Mouse (Mus musculus) large intestine, adult 2 months (tissue): ENCODE results near the gene 4930507D05Rik. TPM values are rescaled to one million over a fixed set of nuclear protein-coding genes. Genes with fewer than 3 reads are reported as not detected.
"Not testable (repeated sequence)": the region's sequence is repeated elsewhere in the genome, so short reads cannot be mapped to it uniquely, and the experiment has no call there.

Experiments
- DNase-seq: peaks from one replicate; pipeline ENCODE4 v3.0.0-alpha.2; 2012; ENCODE audit warnings: low read depth, low spot score
- WGBS: fragments of 180-500 bp; shearing (Covaris S2); methylation state at CpG from one replicate; pipeline ENCODE4 v1.1.7; 2018; 5-methylcytosine and 5-hydroxymethylcytosine counted together
- polyA plus RNA-seq: library from polyadenylated mRNA; depleted of rRNA; stranded (reverse); fragments of >200 nt; gene quantifications from 2 replicates; pipeline ENCODE4 v1.2.3, GENCODE M21; 2012; rRNA removed

Gene 4930507D05Rik
- polyA plus RNA-seq, result 0.06 TPM in 1 of 2 replicates, not detected in the other

DNA sequence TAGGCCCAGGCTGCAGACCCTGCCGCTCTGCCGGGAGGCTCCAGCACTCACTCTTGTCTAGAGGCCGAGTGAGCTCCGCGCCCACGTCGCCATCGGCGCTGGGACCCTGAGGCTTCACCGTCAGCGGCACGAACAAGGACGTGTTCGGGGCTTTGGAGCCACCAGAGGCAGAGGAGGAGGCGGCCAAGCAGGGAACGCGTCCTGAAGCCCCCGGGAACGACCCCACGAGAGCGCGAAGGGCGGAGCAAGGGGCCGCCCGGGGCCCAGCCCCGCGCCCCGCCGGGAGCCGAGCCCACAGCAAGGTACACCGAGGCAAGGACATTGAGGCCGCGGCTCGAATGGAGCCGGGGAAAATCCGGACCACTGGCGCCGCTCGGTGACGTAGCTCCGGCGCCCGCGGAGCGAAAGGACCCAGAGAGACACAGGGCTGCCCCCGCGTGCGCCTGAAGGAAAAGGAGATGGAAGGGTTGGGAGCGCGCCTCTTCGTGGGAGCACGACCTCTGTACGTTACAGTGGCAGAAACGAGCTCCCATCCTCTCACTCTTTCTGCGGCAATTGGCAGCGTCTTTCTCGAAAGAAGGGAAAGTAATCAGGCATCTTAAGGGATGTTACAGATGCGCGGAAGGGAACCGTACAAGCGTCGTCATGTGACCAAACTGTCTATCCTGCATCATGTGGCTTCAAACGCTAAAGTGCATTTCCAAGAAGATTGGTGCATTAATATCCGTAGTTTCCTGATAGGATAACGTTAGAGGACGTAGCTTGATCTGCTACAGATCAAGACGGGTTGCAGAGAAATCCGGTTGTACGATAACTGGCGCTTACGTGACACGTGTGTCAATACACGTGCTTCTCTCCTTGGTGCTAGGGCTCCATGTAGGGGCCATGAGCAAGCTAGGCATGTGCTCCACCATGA lies at the start of gene 4930507D05Rik, which contains the start of gene Supv3l1:
Gene 4930507D05Rik, plus strand, starts transcription at position 126 of the 916 bp plus-strand sequence.
Gene Supv3l1, minus strand, starts transcription at position 375 of the 916 bp plus-strand sequence.
- peak; percentile 66 for DNase-seq
- WGBS, result under 1% methylated on average over 73 of the region's 73 CpGs

DNA sequence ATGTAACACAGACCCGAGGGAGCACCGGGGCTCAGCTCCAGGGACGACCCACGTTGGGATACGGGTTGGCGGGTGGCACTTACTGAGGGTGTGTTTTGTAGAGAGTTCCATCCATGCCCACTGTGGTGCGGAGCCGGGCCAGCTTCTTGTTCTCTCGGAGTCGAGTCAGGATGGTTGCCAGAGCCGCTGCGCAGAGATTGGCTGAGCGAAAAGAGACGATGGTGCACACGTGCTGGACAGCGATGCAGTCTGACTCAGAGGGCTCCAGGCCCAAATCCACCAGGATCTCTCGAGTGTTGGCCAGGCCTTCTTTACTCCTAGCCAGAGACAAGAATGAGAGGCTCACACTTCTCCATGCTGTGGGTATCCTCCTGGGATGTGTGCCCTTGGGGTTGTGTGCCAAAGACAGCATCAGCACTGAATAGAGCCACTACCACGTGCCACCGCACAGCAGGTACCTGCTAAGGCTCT lies 47.6 kb upstream of the 4930507D05Rik start:
- WGBS, result 74% methylated on average over 19 of the region's 19 CpGs
- DNase-seq, result no peak

DNA sequence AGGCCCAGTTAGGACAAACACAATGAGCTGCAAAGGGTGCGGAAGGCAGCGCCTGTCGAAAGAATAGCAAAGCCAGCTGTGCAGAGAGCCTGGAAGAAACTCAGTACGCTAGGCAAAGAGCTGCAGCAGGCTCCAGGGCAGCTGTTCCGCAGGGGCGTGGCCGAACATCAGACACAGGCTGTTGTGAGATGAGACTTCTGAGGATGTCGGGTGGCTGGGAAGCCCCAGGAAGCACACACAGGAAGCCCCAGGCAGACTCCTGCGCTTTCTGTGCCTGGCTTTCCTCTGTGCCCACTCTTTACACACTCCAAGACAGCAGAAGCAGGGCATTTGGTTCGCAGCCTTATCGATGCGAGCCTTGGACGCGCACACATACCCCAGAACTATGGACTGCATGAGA lies 44.4 kb upstream of the 4930507D05Rik start:
- WGBS, result 60% methylated on average over 14 of the region's 14 CpGs

GRCm38 (mm10) chr10:62410943-62411342 lies 38.3 kb upstream of the 4930507D05Rik start:
- 7% methylated on average over 5 of the region's 5 CpGs for WGBS
- DNase-seq, result no peak

More for the DNA sequence above, 44.4 kb upstream of the 4930507D05Rik start:
- DNase-seq, result no peak

- no peak for DNase-seq
- WGBS, result 77% methylated on average over 19 of the region's 19 CpGs
Observed at GRCm38 (mm10) chr10:62411431-62412410, 37.6 kb upstream of the 4930507D05Rik start.

DNA sequence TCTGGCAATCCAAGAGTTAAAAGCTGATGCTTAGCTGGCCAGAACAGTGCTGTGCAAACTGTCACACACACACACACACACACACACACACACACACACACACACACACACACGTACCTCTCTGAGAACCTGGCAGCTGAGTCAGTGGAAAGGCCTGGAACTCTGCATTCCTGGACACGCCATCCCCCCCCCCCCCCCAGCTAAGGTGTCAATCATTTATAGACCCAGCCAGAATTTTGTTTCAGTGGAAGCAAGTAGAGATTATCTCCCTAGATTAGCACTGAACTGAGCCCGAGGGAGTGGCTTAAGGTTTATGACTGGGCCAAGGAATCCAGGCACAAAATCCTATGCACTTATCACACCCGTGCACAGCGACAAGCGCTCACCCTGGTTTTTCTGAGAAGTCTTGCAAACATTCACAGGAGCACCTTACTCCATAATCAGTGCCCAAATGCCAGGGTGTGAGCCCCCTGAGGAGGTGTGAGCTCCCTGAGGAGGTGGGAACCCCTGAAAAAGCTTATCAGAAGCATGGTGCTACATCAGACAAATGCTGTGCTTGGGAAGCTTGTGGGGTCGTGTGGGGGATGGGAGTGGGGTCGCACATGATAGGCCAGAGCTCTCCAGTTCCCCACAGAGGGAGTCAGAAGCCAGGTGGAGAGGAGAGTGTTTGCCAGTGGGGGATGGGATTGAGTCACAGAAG lies 36.2 kb upstream of the 4930507D05Rik start:
- no peak for DNase-seq
- WGBS, result 14% methylated on average over 8 of the region's 8 CpGs

DNA sequence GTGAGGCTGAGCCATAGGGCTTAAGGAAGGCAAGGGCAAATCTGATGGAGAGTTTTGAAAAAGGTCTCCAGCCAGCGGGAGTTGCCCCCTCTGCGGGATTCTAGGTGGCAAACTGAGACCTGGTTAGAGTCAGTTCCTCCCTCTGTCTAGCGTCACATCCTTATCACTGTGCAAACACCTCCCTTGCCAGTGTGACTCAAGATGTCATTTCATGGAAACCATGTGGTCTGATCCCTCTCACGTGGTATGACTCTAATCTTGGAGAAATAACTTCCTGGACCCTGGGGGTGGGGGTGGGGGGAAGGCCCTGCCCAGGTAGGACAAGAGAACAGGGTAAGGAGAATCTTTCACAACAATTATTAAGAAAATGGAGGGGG lies 35.7 kb upstream of the 4930507D05Rik start:
- WGBS, result 12% methylated on average over 4 of the region's 4 CpGs
- peak; percentile 66 for DNase-seq

- DNase-seq, result no peak
- 80% methylated on average over 7 of the region's 7 CpGs for WGBS
Observed at GRCm38 (mm10) chr10:62418831-62419356, 30.4 kb upstream of the 4930507D05Rik start.

DNA sequence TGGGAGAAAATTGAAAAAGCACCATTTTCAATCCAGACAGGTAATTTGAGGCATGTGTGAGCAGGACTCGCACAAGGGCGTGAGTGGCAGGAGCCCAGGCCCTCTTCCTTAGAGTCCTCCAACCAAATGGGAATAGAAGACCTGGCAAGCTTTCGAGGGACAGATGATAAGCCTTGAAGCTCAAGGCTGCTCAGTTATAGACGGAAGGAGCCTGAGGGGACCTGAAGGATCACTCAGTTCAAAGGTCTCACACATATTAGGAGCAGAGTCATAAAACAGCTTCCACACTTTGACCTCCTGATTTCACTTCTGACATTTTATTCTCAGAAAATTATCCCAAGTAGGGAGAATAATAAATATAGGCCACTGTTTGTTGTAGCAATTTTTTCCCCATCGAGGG lies 29.9 kb upstream of the 4930507D05Rik start:
- WGBS, result 47% methylated on average over 5 of the region's 5 CpGs
- DNase-seq, result no peak

DNA sequence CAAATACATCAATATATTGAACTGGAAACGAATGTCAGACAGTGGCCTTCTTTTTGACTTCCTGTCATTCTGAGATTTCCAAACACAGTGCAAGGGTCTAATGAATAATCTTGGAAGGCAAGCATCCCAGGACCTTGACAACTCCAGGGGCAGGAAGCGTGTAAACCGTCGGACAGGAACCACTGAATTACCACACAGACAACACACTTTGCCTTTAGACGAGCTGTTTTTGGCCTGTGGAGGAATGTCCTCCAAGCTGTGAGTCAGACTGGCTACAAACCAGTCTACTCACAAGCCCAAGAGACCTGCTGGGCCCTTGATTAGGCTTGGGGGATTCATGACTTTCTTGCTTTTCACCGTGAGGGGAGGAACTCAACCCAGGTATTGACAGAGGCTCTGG lies 28.9 kb upstream of the 4930507D05Rik start:
- DNase-seq, result no peak
- 56% methylated on average over 6 of the region's 6 CpGs for WGBS

DNA sequence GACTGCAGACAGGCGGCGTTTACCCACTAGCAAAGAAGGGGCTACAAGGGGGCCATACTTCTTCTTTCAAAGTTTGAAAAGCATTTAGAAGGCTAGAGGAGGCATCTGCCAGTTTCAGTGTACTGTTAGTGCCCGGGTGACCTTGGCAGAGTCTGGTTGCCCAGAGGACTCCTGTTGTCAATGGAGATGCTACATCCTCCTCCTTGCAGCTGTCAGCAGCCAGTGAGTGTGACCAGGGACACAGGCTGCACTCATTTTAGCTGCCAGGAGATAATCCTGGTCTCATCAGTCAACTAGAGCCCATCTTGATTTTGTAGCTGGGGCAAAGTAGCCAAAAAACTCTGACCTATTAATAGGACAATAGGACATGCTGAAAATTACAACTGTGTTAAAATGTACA lies 28.2 kb upstream of the 4930507D05Rik start:
- 93% methylated on average over 3 of the region's 3 CpGs for WGBS
- DNase-seq, result no peak

DNA sequence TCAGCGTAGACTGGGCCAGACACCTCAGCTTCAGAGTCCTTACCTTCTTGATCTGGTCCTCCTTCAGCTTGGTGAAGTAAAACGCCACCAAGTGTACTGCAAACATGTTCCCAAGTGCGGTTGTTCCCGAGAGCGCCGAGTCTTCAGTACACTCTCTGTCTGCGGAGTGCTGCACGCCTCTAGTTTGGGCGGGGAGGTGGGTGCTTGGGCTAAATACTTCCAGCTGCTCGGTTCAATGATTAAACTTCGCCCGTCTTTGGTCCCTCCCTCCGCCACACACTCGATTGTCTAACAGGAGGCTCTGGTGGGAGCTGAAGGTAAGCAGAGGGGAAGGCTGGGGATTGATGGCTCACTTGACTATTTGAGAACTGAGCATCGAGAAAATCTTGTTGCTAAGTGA lies 27.0 kb upstream of the 4930507D05Rik start, which contains the start of gene Hkdc1:
Gene Hkdc1, minus strand, starts transcription at position 237 of the 400 bp plus-strand sequence.
- DNase-seq, result no peak
- 16% methylated on average over 15 of the region's 15 CpGs for WGBS

- no peak for DNase-seq
- 29% methylated on average over 9 of the region's 9 CpGs for WGBS
Observed at GRCm38 (mm10) chr10:62425081-62425871, 24.0 kb upstream of the 4930507D05Rik start.

- WGBS, result 85% methylated on average over 5 of the region's 5 CpGs
- no peak for DNase-seq
Observed at GRCm38 (mm10) chr10:62430427-62430826, 18.9 kb upstream of the 4930507D05Rik start.

DNA sequence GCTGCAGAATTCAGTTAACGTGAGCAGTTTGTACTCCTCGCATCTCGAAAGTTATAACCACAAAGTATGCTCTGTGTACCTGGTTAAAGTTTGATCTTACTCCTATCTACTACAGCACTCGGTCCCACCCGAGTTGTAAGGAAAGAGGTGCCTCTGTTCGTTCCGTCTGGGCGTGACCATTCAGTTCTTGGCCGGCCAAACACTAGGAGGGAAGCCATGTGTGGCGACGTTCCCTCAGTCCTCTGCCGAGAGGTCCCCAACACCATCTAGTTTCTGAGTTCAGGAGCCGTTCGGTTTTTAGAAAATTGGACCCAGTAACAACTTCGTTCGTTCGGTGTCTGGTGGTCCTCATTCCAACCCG lies 971 bp downstream of the 4930507D05Rik start:
- peak; percentile 6 for DNase-seq
- WGBS, result 33% methylated on average over 18 of the region's 18 CpGs

GRCm38 (mm10) chr10:62452001-62452400 lies 2.7 kb downstream of the 4930507D05Rik start:
- DNase-seq, result not testable (repeated sequence)
- WGBS, result 70% methylated on average over 11 of the region's 11 CpGs

- no peak for DNase-seq
Observed at GRCm38 (mm10) chr10:62461321-62461720, 12.0 kb downstream of the 4930507D05Rik start.

DNA sequence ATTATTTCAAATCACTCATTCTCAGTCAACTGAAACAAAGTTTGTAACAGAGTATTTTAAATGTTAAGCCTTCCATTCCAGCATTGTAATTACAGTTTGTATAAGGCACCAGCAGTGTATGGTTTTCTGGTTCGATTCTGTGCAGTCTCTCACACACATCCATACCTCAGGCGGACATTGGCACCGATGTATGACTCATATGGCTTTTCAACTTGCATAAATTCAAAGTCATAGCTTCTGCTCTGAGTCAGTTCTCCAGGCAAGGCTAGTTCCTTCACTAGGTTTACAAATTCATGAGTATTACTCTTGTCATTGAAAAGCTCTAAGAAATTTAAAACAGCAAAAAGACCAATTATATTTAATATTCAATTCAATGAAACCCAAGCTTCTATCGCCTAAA lies 20.4 kb downstream of the 4930507D05Rik start:
- 91% methylated on average over 4 of the region's 4 CpGs for WGBS
- no peak for DNase-seq
